Mouse (Mus musculus) bone marrow, adult 2 months (tissue): ENCODE results near the gene Nat9.

Experiments
- CTCF ChIP-seq: fragments of 200-500 bp; IDR thresholded peaks from 2 replicates; pipeline ENCODE4 v1.5.1; 2011; ENCODE audit warnings: low read length, control low read depth; ENCODE audit not compliant: control insufficient read depth, insufficient read depth
- POLR2A ChIP-seq: fragments of 200-500 bp; IDR thresholded peaks from 2 replicates; pipeline ENCODE4 v1.6.1; 2011; ENCODE audit warnings: low read depth, mild to moderate bottlenecking, control low read depth, low read length, borderline replicate concordance; ENCODE audit not compliant: control insufficient read depth

GRCm38 (mm10) chr11:115208126-115208525 is 20.5 kb upstream of the Nat9 start:
- TF ChIP-seq CTCF (no peak), POLR2A (no peak)
